26 mouse cellular contexts compared by ENCODE assay signal in the genomic region with DNA sequence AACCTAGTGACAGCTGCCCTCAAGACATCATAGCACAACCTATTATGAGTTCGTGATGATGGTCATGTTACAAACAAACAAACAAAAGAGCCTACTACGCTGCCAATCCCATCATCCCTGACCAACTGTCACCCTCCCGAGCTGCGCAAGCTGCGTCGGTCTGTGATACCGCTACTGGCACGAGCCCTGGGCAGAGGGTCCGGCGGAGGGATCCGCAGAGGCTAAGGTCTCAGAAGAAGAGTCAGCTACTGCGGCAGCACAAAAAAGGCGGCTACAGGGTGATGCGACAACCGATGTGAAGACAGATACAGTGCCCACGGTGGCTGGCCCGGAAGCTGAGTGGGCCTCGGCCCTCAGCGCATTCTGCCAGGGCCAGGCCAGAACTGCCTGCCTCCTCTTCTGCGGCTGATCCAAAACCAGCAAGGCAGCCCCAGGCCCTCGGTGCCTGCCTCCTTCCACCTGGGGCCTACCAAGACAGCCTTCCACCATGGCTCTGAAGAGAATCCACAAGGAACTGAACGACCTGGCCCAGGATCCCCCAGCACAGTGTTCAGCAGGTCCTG. TPM values are rescaled to one million over a fixed set of nuclear protein-coding genes. Genes with fewer than 3 reads are reported as not detected.
A peak's percentile ranks its signal among the peaks of the same experiment; 100 is the strongest.
DNase-seq lines count a peak whose midpoint lies in the region; ATAC-seq and TF ChIP-seq lines count a peak whose summit lies in the region.
"Had no signal": no experiment of that assay in that cellular context is flagged by ENCODE, and none has a peak within 500 bp of the region (broad histone marks: within the 10 kb centered on the region; RNA-seq: fewer than 3 reads in every experiment).

A gene (plus strand): TSS at position 102 of the 563 bp plus-strand sequence.

- no peak for TF ChIP-seq CTCF in liver, postnatal 0 days (IDR thresholded peaks at IDR 0.05; ENCODE audit: low read depth)
- TF ChIP-seq CTCF in E14TG2a.4 (conservative IDR thresholded peaks at IDR 0.05; ENCODE audit: low read length), result no peak

- no peak for DNase-seq in liver, postnatal 0 days
- no peak for DNase-seq in ES-E14 (ENCODE audit: low read depth, low spot score)
- DNase-seq in testis, postnatal 14 days (ENCODE audit: low spot score), result peak; percentile 83
- no peak for DNase-seq in urinary bladder, postnatal 10 days (ENCODE audit: low spot score)
- no peak for DNase-seq in adrenal gland, adult 18-20 months (ENCODE audit: low spot score in 2 of 2)
- DNase-seq: adrenal gland, adult 8-10 months; adrenal gland, postnatal 36 days; cerebellum, adult 2 months; cerebellum, postnatal 10 days; gastrocnemius, adult 2 months; gastrocnemius, postnatal 25 days; heart, adult 18-20 months; heart, postnatal 14 days had no signal

- H3K9ac ChIP-seq in liver, embryonic 12.5 days, result no peak within 1 kb of the TSS
- no peak within 1 kb of the TSS for H3K9ac ChIP-seq in liver, postnatal 0 days (replicated peaks)
- H3K9ac ChIP-seq in ES-E14 (ENCODE audit: insufficient read depth, low read depth, low read length, poor library complexity, severe bottlenecking), result peak within 1 kb of the TSS; percentile 35
- H3K9ac ChIP-seq: heart, embryonic 15.5 days; hindbrain, embryonic 13.5 days had no signal

- H3K4me2 ChIP-seq in liver, embryonic 12.5 days, result no peak within 1 kb of the TSS
- no peak within 1 kb of the TSS for H3K4me2 ChIP-seq in liver, postnatal 0 days (ENCODE audit: low read depth, low read length)
- H3K4me2 ChIP-seq: heart, embryonic 11.5 days; heart, embryonic 15.5 days; hindbrain, embryonic 13.5 days had no signal

- peaks cover 22% of the 10 kb centered on the region for H3K36me3 ChIP-seq in liver, embryonic 12.5 days
- peaks cover 19% of the 10 kb centered on the region; the same call in 1 of the 2 replicates for H3K36me3 ChIP-seq in liver, postnatal 0 days (replicated peaks; ENCODE audit: insufficient read depth, low read length)
- H3K36me3 ChIP-seq in E14TG2a.4 (ENCODE audit: insufficient read depth, low read length) (0 out of 2 replicates have a peak, but pooled peaks cover 4% of the 10 kb centered on the region), ES-E14 (ENCODE audit: control insufficient read depth, insufficient read depth, low read length, poor library complexity, severe bottlenecking) (no peaks in the 10 kb centered on the region)

- TF ChIP-seq EP300 in liver, postnatal 0 days (IDR thresholded peaks at IDR 0.05; ENCODE audit: low read depth), result no peak

- H3K4me1 ChIP-seq in liver, embryonic 12.5 days, result peaks cover 18% of the 10 kb centered on the region
- H3K4me1 ChIP-seq in liver, postnatal 0 days (ENCODE audit: insufficient read depth), result peaks cover 12% of the 10 kb centered on the region; the same call in 1 of the 2 replicates
- peaks cover 18% of the 10 kb centered on the region for H3K4me1 ChIP-seq in E14TG2a.4 (replicated peaks; ENCODE audit: low read depth, low read length)
- peaks cover 2% of the 10 kb centered on the region in 2 experiments; a peak in 1 of 4 replicates for H3K4me1 ChIP-seq in ES-E14 (ENCODE audit: control insufficient read depth in 2 of 2, insufficient read depth in 2 of 2, low read length in 2 of 2, poor library complexity in 1 of 2)
- H3K4me1 ChIP-seq: embryonic facial prominence, embryonic 10.5 days; forebrain, embryonic 10.5 days; hindbrain, embryonic 13.5 days had no signal

- in situ Hi-C loops in ES-E14 (cut with MboI; ENCODE audit: low sequenced_read_pairs in 2 of 2, unreplicated experiment in 2 of 2), result no loop called here

- no peak within 1 kb of the TSS for H3K4me3 ChIP-seq in liver, embryonic 12.5 days
- H3K4me3 ChIP-seq in liver, postnatal 0 days (ENCODE audit: low read depth, low read length), result no peak within 1 kb of the TSS
- H3K4me3 ChIP-seq in E14TG2a.4 (replicated peaks; ENCODE audit: low read length) (peak within 1 kb of the TSS; percentile 59), ES-E14 (ENCODE audit: insufficient read depth in 1 of 2, low read depth in 1 of 2, low read length in 2 of 2, poor library complexity in 1 of 2, severe bottlenecking in 1 of 2) (peak within 1 kb of the TSS; percentile 37 to 38)
- H3K4me3 ChIP-seq: embryonic facial prominence, embryonic 10.5 days; erythroblast, embryonic 14.5 days; forebrain, embryonic 10.5 days; gastrocnemius, adult 2 months; heart, embryonic 15.5 days; hindbrain, embryonic 13.5 days had no signal

- WGBS in liver, embryonic 12.5 days (ENCODE audit: insufficient replicate concordance), result 95% methylated on average over 22 of the region's 22 CpGs
- 95% methylated on average over 22 of the region's 22 CpGs for WGBS in liver, postnatal 0 days (ENCODE audit: insufficient replicate concordance)

- ATAC-seq in liver, embryonic 12.5 days, result peak; percentile 40; the same call in 1 of the 2 replicates
- ATAC-seq in liver, postnatal 0 days, result no peak
- ATAC-seq: forebrain, embryonic 14.5 days; hindbrain, postnatal 0 days had no signal

- H3K9me3 ChIP-seq in liver, embryonic 12.5 days (replicated peaks), result no peaks in the 10 kb centered on the region
- no peaks in the 10 kb centered on the region for H3K9me3 ChIP-seq in liver, postnatal 0 days (ENCODE audit: low read length)
- no peaks in the 10 kb centered on the region for H3K9me3 ChIP-seq in E14TG2a.4 (ENCODE audit: low read length)
- no peaks in the 10 kb centered on the region for H3K9me3 ChIP-seq in ES-E14 (ENCODE audit: control insufficient read depth, insufficient read depth, low read depth, low read length)
- H3K9me3 ChIP-seq: heart, embryonic 15.5 days had no signal

- H3K27me3 ChIP-seq in liver, embryonic 12.5 days (replicated peaks), result no peaks in the 10 kb centered on the region
- H3K27me3 ChIP-seq in liver, postnatal 0 days (ENCODE audit: insufficient read depth, low read length), result no peaks in the 10 kb centered on the region
- no peaks in the 10 kb centered on the region for H3K27me3 ChIP-seq in E14TG2a.4 (ENCODE audit: insufficient read depth, low read length)
- H3K27me3 ChIP-seq: heart, embryonic 15.5 days; hindbrain, embryonic 13.5 days had no signal

- no peak within 1 kb of the TSS for H3K27ac ChIP-seq in liver, embryonic 12.5 days
- no peak within 1 kb of the TSS for H3K27ac ChIP-seq in liver, postnatal 0 days (ENCODE audit: low read depth)
- H3K27ac ChIP-seq in ES-E14 (ENCODE audit: insufficient read depth, low read depth, low read length, poor library complexity, severe bottlenecking), result no peak within 1 kb of the TSS
- H3K27ac ChIP-seq: embryonic facial prominence, embryonic 10.5 days; forebrain, embryonic 10.5 days; gastrocnemius, adult 2 months; heart, embryonic 15.5 days; hindbrain, embryonic 13.5 days; hindbrain, postnatal 0 days had no signal

TF ChIP-seq in ES-E14, 5 proteins besides CTCF, POLR2A, EP300 and RAD21:
- no peak for TF ChIP-seq CHD2 (IDR thresholded peaks at IDR 0.05; ENCODE audit: low read depth, low read length)
- no peak for TF ChIP-seq ZNF384 (IDR thresholded peaks at IDR 0.05; ENCODE audit: low read depth, low read length)

RNA-seq across cellular contexts. Expression of the gene that starts here (rescaled TPM):
- polyA plus RNA-seq in liver, embryonic 12.5 days (2016; fragmentation: Nextera tagmentation; extraction: Ambion mirVana), result 0.39 and 0.45 TPM in 2 replicates
- 0.19 and 0.20 TPM in 2 replicates for polyA plus RNA-seq in liver, postnatal 0 days (2015; fragmentation: Nextera tagmentation; extraction: Ambion mirVana)
- 0.16 and 0.27 TPM in 2 replicates for total RNA-seq in ES-E14 (2012; rRNA removed)
- total RNA-seq in adrenal gland, adult 18-20 months (2021), result not detected
- total RNA-seq: adrenal gland, adult 8-10 months; adrenal gland, postnatal 36 days; gastrocnemius, adult 2 months; gastrocnemius, postnatal 25 days; heart, adult 18-20 months; heart, postnatal 14 days; hematopoietic stem cell, adult 5-6 weeks; hindbrain, postnatal 0 days; MEL had no signal
- polyA plus RNA-seq: cerebellum, adult 2 months; embryonic facial prominence, embryonic 14.5 days; erythroblast, embryonic 14.5 days had no signal

Comparison
In these comparisons a context has a peak if more than half of its experiments do, and no peak if none do; other contexts are left out.
1. Peak in ATAC-seq in liver, embryonic 12.5 days; RNA of the gene not detected or under 1 TPM.
2. H3K4me3 ChIP-seq: peak in E14TG2a.4 (single experiment) and ES-E14 (2 of 2); none in liver, embryonic 12.5 days (single experiment) and liver, postnatal 0 days (single experiment).